8 mouse cellular contexts compared by ENCODE assay signal in the genomic region with DNA sequence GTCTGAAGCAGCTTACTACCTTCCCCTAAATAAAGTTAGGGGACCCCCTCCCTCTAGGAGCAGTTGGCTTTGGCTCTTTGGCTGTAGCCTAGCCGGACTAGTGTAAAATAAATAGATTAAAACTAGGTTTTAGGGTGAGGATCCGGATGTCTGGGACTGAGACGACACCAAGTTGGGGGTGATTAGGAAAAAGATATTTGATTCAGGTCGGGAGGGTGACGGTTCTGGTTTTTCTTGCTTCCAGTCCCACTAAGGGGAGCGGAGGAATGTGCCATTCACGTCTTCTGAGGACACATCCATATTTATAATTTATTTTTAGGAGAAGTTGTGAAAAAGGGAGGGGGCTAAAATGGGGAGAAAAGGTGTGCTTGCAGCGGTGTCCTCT.
A peak's percentile ranks its signal among the peaks of the same experiment; 100 is the strongest.
DNase-seq lines count a peak whose midpoint lies in the region; ATAC-seq and TF ChIP-seq lines count a peak whose summit lies in the region.

No protein-coding gene starts in this region.

- H3K27me3 ChIP-seq in heart, embryonic 12.5 days (replicated peaks) = peaks cover 19% of the 10 kb centered on the region
- peaks cover 39% of the 10 kb centered on the region for H3K27me3 ChIP-seq in forebrain, embryonic 16.5 days (replicated peaks; ENCODE audit: control insufficient read depth, insufficient read depth, low read length)
- H3K27me3 ChIP-seq in liver, embryonic 15.5 days = peaks cover 56% of the 10 kb centered on the region

- H3K27ac ChIP-seq in heart, embryonic 12.5 days (ENCODE audit: poor library complexity, severe bottlenecking) = no peak overlapping the region
- H3K27ac ChIP-seq in ES-E14 (ENCODE audit: insufficient read depth, low read depth, low read length, poor library complexity, severe bottlenecking) = no peak overlapping the region
- no peak overlapping the region for H3K27ac ChIP-seq in forebrain, embryonic 16.5 days (ENCODE audit: low read length)
- H3K27ac ChIP-seq in liver, embryonic 15.5 days (replicated peaks) = no peak overlapping the region

- H3K9me3 ChIP-seq in heart, embryonic 12.5 days (replicated peaks) = no peaks in the 10 kb centered on the region
- no peaks in the 10 kb centered on the region for H3K9me3 ChIP-seq in ES-E14 (ENCODE audit: control insufficient read depth, insufficient read depth, low read depth, low read length)
- H3K9me3 ChIP-seq in forebrain, embryonic 16.5 days (ENCODE audit: control insufficient read depth, low read length) = no peaks in the 10 kb centered on the region
- H3K9me3 ChIP-seq in liver, embryonic 15.5 days (replicated peaks) = no peaks in the 10 kb centered on the region

- in situ Hi-C loops in ES-E14 (cut with MboI; ENCODE audit: low sequenced_read_pairs in 2 of 2, unreplicated experiment in 2 of 2) = no loop called here

- WGBS in heart, embryonic 12.5 days = 11% methylated on average over 8 of the region's 8 CpGs
- 10% methylated on average over 8 of the region's 8 CpGs for WGBS in forebrain, embryonic 16.5 days
- 8% methylated on average over 8 of the region's 8 CpGs for WGBS in liver, embryonic 15.5 days (ENCODE audit: insufficient replicate concordance)

- peak overlapping the region; percentile 75 for H3K9ac ChIP-seq in heart, embryonic 12.5 days
- H3K9ac ChIP-seq in ES-E14 (ENCODE audit: insufficient read depth, low read depth, low read length, poor library complexity, severe bottlenecking) = 0 out of 2 replicates have a peak overlapping the region, but pooled peaks have one; percentile 35
- peak overlapping the region; percentile 66 for H3K9ac ChIP-seq in forebrain, embryonic 16.5 days (replicated peaks; ENCODE audit: low read depth, low read length)
- no peak overlapping the region for H3K9ac ChIP-seq in liver, embryonic 15.5 days

- H3K4me1 ChIP-seq in heart, embryonic 12.5 days (replicated peaks) = peaks cover 23% of the 10 kb centered on the region
- peaks cover 0 to 9% of the 10 kb centered on the region in 2 experiments; a peak in 2 of 4 replicates for H3K4me1 ChIP-seq in ES-E14 (ENCODE audit: control insufficient read depth in 2 of 2, insufficient read depth in 2 of 2, low read length in 2 of 2, poor library complexity in 1 of 2)
- peaks cover 44% of the 10 kb centered on the region for H3K4me1 ChIP-seq in forebrain, embryonic 16.5 days (replicated peaks; ENCODE audit: control insufficient read depth, insufficient read depth, low read length)
- H3K4me1 ChIP-seq in liver, embryonic 15.5 days (replicated peaks) = peaks cover 27% of the 10 kb centered on the region

- no peak for DNase-seq in heart, adult 8-10 months (ENCODE audit: low spot score)
- no peak for DNase-seq in ES-E14 (ENCODE audit: low read depth, low spot score)
- DNase-seq in retina, embryonic 14.5 days (ENCODE audit: low spot score) = no peak
- DNase-seq in adrenal gland, adult 18-20 months (ENCODE audit: low spot score in 2 of 2) = no peak
- no peak for DNase-seq in urinary bladder, adult 2 months (ENCODE audit: low spot score)

- peak overlapping the region; percentile 100 for H3K4me2 ChIP-seq in heart, embryonic 12.5 days
- peak overlapping the region; percentile 70 for H3K4me2 ChIP-seq in forebrain, embryonic 16.5 days (ENCODE audit: low read length)
- H3K4me2 ChIP-seq in liver, embryonic 15.5 days = peak overlapping the region; percentile 88

- H3K36me3 ChIP-seq in heart, embryonic 12.5 days = no peaks in the 10 kb centered on the region
- no peaks in the 10 kb centered on the region for H3K36me3 ChIP-seq in ES-E14 (ENCODE audit: control insufficient read depth, insufficient read depth, low read length, poor library complexity, severe bottlenecking)
- no peaks in the 10 kb centered on the region for H3K36me3 ChIP-seq in forebrain, embryonic 16.5 days (ENCODE audit: control insufficient read depth, insufficient read depth)
- no peaks in the 10 kb centered on the region for H3K36me3 ChIP-seq in liver, embryonic 15.5 days (replicated peaks)

- H3K4me3 ChIP-seq in heart, embryonic 12.5 days = peak overlapping the region; percentile 65
- peak overlapping the region; percentile 69 to 74 for H3K4me3 ChIP-seq in ES-E14 (ENCODE audit: insufficient read depth in 1 of 2, low read depth in 1 of 2, low read length in 2 of 2, poor library complexity in 1 of 2, severe bottlenecking in 1 of 2)
- H3K4me3 ChIP-seq in forebrain, embryonic 16.5 days (replicated peaks; ENCODE audit: low read length) = peak overlapping the region; percentile 55
- H3K4me3 ChIP-seq in liver, embryonic 15.5 days (replicated peaks) = peak overlapping the region; percentile 62

- ATAC-seq in heart, embryonic 12.5 days (ENCODE audit: insufficient number of reproducible peaks, low FRiP score) = no peak
- no peak for ATAC-seq in forebrain, embryonic 16.5 days
- ATAC-seq in liver, embryonic 15.5 days (ENCODE audit: insufficient read depth) = no peak

TF ChIP-seq in ES-E14, 5 proteins besides CTCF, POLR2A, EP300 and RAD21:
- TF ChIP-seq HCFC1 (IDR thresholded peaks at IDR 0.05; ENCODE audit: borderline replicate concordance, insufficient read depth, low read length) = no peak
- TF ChIP-seq ZNF384 (IDR thresholded peaks at IDR 0.05; ENCODE audit: low read depth, low read length) = no peak
- TF ChIP-seq ZC3H11A (IDR thresholded peaks at IDR 0.05; ENCODE audit: borderline replicate concordance, low read depth, low read length) = no peak
- no peak for TF ChIP-seq MAFK (IDR thresholded peaks at IDR 0.05; ENCODE audit: insufficient read depth, low read depth, low read length)
- TF ChIP-seq CHD2 (IDR thresholded peaks at IDR 0.05; ENCODE audit: low read depth, low read length) = no peak
